Mouse (Mus musculus): Measurements from ENCODE around the gene Astn2. TPM values are rescaled to one million over a fixed set of nuclear protein-coding genes. Genes with fewer than 3 reads are reported as not detected.
"Not testable (repeated sequence)": the region's sequence is repeated elsewhere in the genome, so short reads cannot be mapped to it uniquely, and the experiment has no call there.

Astn2 gene
- polyA plus RNA-seq, 1 experiment from 2014 or later, result 0.81 TPM

- 23% methylated on average over 8 of the region's 8 CpGs for WGBS
- H3K27me3 ChIP-seq, result no peaks in the 10 kb centered on the region
- peak overlapping the region; percentile 32; the same call in 1 of the 2 replicates for H3K4me2 ChIP-seq
- ATAC-seq, result peak; percentile 96
- H3K9ac ChIP-seq, result no peak overlapping the region
- peak overlapping the region; percentile 44; the same call in 1 of the 2 replicates for H3K27ac ChIP-seq
- no peaks in the 10 kb centered on the region for H3K9me3 ChIP-seq (replicated peaks)
- no peak overlapping the region for H3K4me3 ChIP-seq
- peaks cover 9% of the 10 kb centered on the region for H3K4me1 ChIP-seq
- H3K36me3 ChIP-seq (ENCODE audit: poor library complexity, severe bottlenecking), result no peaks in the 10 kb centered on the region
These were observed 704.6 kb downstream of the Astn2 start for GRCm38 (mm10) chr4:65699743-65700361.

- Histone ChIP-seq H3K9me3 (replicated peaks) (no peaks in the 10 kb centered on the region), H3K4me2 (no peak overlapping the region), H3K27ac (no peak overlapping the region), H3K27me3 (no peaks in the 10 kb centered on the region), H3K4me1 (peaks cover 7% of the 10 kb centered on the region), H3K4me3 (no peak overlapping the region), H3K36me3 (ENCODE audit: poor library complexity, severe bottlenecking) (no peaks in the 10 kb centered on the region), H3K9ac (no peak overlapping the region)
- no peak for ATAC-seq
- WGBS, result 89% methylated on average over 5 of the region's 5 CpGs
These were observed 709.2 kb downstream of the Astn2 start for GRCm38 (mm10) chr4:65695241-65695640.

GRCm38 (mm10) chr4:65694011-65694410, 710.4 kb downstream of the Astn2 start:
- Histone ChIP-seq H3K27me3 (no peaks in the 10 kb centered on the region), H3K4me1 (no peaks in the 10 kb centered on the region), H3K4me2 (no peak overlapping the region), H3K36me3 (ENCODE audit: poor library complexity, severe bottlenecking) (no peaks in the 10 kb centered on the region), H3K9me3 (replicated peaks) (no peaks in the 10 kb centered on the region), H3K27ac (no peak overlapping the region), H3K9ac (no peak overlapping the region), H3K4me3 (no peak overlapping the region)
- no peak for ATAC-seq
- WGBS, result 84% methylated on average over 5 of the region's 5 CpGs

GRCm38 (mm10) chr4:65687006-65687723, 717.2 kb downstream of the Astn2 start:
- Histone ChIP-seq H3K27me3 (peaks cover 7% of the 10 kb centered on the region), H3K27ac (peak overlapping the region; percentile 61), H3K9ac (no peak overlapping the region), H3K9me3 (replicated peaks) (no peaks in the 10 kb centered on the region), H3K36me3 (ENCODE audit: poor library complexity, severe bottlenecking) (no peaks in the 10 kb centered on the region), H3K4me3 (no peak overlapping the region), H3K4me1 (peaks cover 22% of the 10 kb centered on the region), H3K4me2 (no peak overlapping the region)
- 0 out of 2 replicates have a peak, but pooled peaks have one; percentile 14 for ATAC-seq
- WGBS, result 4% methylated on average over 1 of the region's 1 CpGs

DNA sequence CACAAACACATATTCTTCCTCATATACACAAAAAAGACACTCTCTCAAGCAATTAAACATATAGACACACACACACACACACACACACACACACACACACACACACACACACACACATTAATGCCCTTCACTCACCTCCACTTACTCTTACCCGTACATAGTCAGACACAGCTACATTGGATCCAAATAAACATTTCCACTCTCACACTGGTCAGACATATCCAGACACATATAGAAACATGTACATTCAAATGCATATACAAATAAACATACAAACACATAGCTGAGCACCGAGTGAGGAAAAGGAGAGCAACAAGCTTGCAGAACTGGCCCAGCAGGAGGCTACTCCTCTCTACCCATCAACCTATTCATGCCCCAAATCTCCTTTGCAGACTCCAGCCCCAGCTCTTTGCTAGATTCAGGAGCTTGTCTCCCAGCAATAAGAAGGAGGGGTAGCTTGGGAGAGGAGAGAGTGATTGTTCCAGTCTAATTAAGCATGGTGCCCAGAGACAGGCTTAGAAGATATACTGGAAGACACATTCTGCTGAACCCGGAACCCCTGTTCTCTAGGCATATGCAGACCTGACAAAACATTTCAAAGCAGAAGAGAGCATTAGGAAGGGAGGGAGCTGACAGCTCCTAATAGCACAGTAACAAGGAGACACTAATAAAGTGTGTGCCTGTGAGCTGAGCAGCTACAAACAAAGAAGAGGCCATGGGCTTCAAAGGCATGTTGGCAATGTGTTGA, 718.0 kb downstream of the Astn2 start:
- no peaks in the 10 kb centered on the region for H3K36me3 ChIP-seq (ENCODE audit: poor library complexity, severe bottlenecking)
- H3K4me3 ChIP-seq, result no peak overlapping the region
- peaks cover 22% of the 10 kb centered on the region for H3K4me1 ChIP-seq
- H3K9ac ChIP-seq, result no peak overlapping the region
- ATAC-seq, result peak; percentile 92
- no peak overlapping the region for H3K4me2 ChIP-seq
- H3K27me3 ChIP-seq, result peaks cover 7% of the 10 kb centered on the region
- H3K27ac ChIP-seq, result peak overlapping the region; percentile 61
- 18% methylated on average over 3 of the region's 3 CpGs for WGBS
- H3K9me3 ChIP-seq (replicated peaks), result no peaks in the 10 kb centered on the region

- 75% methylated on average over 3 of the region's 3 CpGs for WGBS
- Histone ChIP-seq H3K4me2 (no peak overlapping the region), H3K9ac (no peak overlapping the region), H3K27me3 (peaks cover 14% of the 10 kb centered on the region), H3K27ac (no peak overlapping the region), H3K4me1 (peaks cover 22% of the 10 kb centered on the region), H3K9me3 (replicated peaks) (no peaks in the 10 kb centered on the region), H3K36me3 (ENCODE audit: poor library complexity, severe bottlenecking) (no peaks in the 10 kb centered on the region), H3K4me3 (no peak overlapping the region)
- ATAC-seq, result no peak
These were observed 720.0 kb downstream of the Astn2 start for GRCm38 (mm10) chr4:65684401-65684800.

DNA sequence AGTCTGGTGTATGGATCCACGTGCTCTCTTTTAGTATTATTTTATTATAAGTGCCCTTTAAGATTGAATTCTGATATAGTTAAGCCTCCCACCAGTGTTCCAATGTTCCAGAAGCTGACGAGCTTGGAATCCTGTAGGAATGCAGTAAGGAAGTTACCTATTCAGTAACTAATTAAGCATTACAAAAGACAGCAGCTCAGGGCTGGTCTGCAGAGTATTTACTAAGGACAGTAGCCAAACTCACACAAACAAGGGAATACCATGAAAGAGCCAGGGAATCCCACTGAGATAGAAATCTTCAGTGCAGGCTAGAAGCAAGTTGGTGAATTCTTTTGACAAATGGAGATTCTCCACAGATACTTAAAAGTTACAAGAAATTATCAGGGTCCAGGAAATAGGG, 724.6 kb downstream of the Astn2 start:
- Histone ChIP-seq H3K27me3 (peaks cover 17% of the 10 kb centered on the region), H3K4me1 (peaks cover 18% of the 10 kb centered on the region; the same call in 1 of the 2 replicates)
- H3K27ac ChIP-seq; ATAC-seq; H3K4me2 ChIP-seq; H3K9me3 ChIP-seq (replicated peaks); H3K9ac ChIP-seq; H3K36me3 ChIP-seq (ENCODE audit: poor library complexity, severe bottlenecking); H3K4me3 ChIP-seq: not testable (repeated sequence)
- WGBS, result 19% methylated on average over 2 of the region's 2 CpGs

- peaks cover 10% of the 10 kb centered on the region; the same call in 1 of the 2 replicates for H3K4me1 ChIP-seq
- H3K4me2 ChIP-seq, result peak overlapping the region; percentile 1; the same call in 1 of the 2 replicates
- peak; percentile 75 for ATAC-seq
- peaks cover 12% of the 10 kb centered on the region; the same call in 1 of the 2 replicates for H3K27me3 ChIP-seq
- H3K4me3 ChIP-seq, result no peak overlapping the region
- no peaks in the 10 kb centered on the region for H3K9me3 ChIP-seq (replicated peaks)
- WGBS, result 24% methylated on average over 5 of the region's 5 CpGs
- no peak overlapping the region for H3K9ac ChIP-seq
- H3K36me3 ChIP-seq (ENCODE audit: poor library complexity, severe bottlenecking), result no peaks in the 10 kb centered on the region
- no peak overlapping the region for H3K27ac ChIP-seq
These were observed 725.5 kb downstream of the Astn2 start for GRCm38 (mm10) chr4:65678929-65679328.

- no peak for ATAC-seq
- H3K27ac ChIP-seq, result no peak overlapping the region
- H3K27me3 ChIP-seq, result peaks cover 12% of the 10 kb centered on the region; the same call in 1 of the 2 replicates
- 65% methylated on average over 5 of the region's 5 CpGs for WGBS
- H3K4me1 ChIP-seq, result peaks cover 9% of the 10 kb centered on the region; the same call in 1 of the 2 replicates
- no peak overlapping the region for H3K4me3 ChIP-seq
- no peaks in the 10 kb centered on the region for H3K9me3 ChIP-seq (replicated peaks)
- no peak overlapping the region for H3K4me2 ChIP-seq
- H3K36me3 ChIP-seq (ENCODE audit: poor library complexity, severe bottlenecking), result no peaks in the 10 kb centered on the region
- H3K9ac ChIP-seq, result no peak overlapping the region
These were observed 725.9 kb downstream of the Astn2 start for GRCm38 (mm10) chr4:65678495-65678894.

GRCm38 (mm10) chr4:65674267-65674978, 730.0 kb downstream of the Astn2 start:
- H3K4me2 ChIP-seq, result no peak overlapping the region
- H3K9me3 ChIP-seq (replicated peaks), result no peaks in the 10 kb centered on the region
- 78% methylated on average over 4 of the region's 4 CpGs for WGBS
- H3K4me3 ChIP-seq, result no peak overlapping the region
- H3K9ac ChIP-seq, result no peak overlapping the region
- no peak overlapping the region for H3K27ac ChIP-seq
- peak; percentile 25; the same call in 1 of the 2 replicates for ATAC-seq
- H3K27me3 ChIP-seq, result peaks cover 6% of the 10 kb centered on the region; the same call in 1 of the 2 replicates
- no peaks in the 10 kb centered on the region for H3K36me3 ChIP-seq (ENCODE audit: poor library complexity, severe bottlenecking)
- peaks cover 14% of the 10 kb centered on the region; the same call in 1 of the 2 replicates for H3K4me1 ChIP-seq

DNA sequence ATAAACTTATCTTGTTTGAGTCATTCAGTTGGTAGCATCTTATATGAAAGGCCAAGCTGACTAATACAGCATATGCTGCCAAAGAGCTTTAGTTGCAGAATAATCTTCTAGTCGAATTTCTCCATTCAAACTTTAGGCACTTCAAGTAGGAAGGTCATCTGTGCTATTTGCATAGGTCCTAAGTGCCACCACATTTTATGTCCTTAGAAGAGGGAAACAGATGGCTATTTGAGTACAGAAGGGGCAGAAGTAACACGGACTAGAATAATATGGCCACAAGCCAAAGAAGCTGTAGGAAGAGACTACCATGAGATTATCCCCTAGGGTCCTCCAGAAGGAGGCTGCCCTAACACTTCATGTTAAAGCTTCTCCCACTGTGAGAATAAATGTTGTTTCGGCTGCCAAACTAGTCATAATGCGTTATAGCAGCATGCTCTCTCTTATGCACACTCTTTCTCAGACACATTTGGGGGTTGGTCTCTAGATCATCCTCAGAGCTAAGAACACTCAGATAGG, 730.9 kb downstream of the Astn2 start:
- Histone ChIP-seq H3K4me1 (peaks cover 5% of the 10 kb centered on the region; the same call in 1 of the 2 replicates), H3K27me3 (peaks cover 6% of the 10 kb centered on the region; the same call in 1 of the 2 replicates), H3K36me3 (ENCODE audit: poor library complexity, severe bottlenecking) (no peaks in the 10 kb centered on the region), H3K4me2 (no peak overlapping the region), H3K9ac (no peak overlapping the region), H3K27ac (no peak overlapping the region), H3K4me3 (no peak overlapping the region), H3K9me3 (replicated peaks) (no peaks in the 10 kb centered on the region)
- WGBS, result 76% methylated on average over 4 of the region's 4 CpGs
- ATAC-seq, result no peak

All from forebrain, embryonic 13.5 days (tissue).